Mouse (Mus musculus) MEL (cell line): ENCODE data around the gene Fance.

Source experiments
- CTCF ChIP-seq, 3 experiments: IDR thresholded peaks in 2 of 3; conservative IDR thresholded peaks in 1 of 3; 2 replicates each; pipeline ENCODE4 v1.5.1; 2011 to 2012; ENCODE audit warnings: low read length in 3 of 3, low read depth in 2 of 3, mild to moderate bottlenecking in 2 of 3, improper control_type of control experiment in 1 of 3, inconsistent platforms in 1 of 3, mixed read lengths in 1 of 3, moderate library complexity in 1 of 3; ENCODE audit not compliant: control insufficient read depth in 1 of 3, insufficient read depth in 1 of 3, poor library complexity in 1 of 3, severe bottlenecking in 1 of 3
- EP300 ChIP-seq, 2 experiments: IDR thresholded peaks; 2 replicates each; pipeline ENCODE4 v1.6.1; 2011; ENCODE audit warnings: improper control_type of control experiment in 2 of 2, low read length in 2 of 2, low read depth in 1 of 2, mild to moderate bottlenecking in 1 of 2
- GABPA ChIP-seq: IDR thresholded peaks from 2 replicates; pipeline ENCODE4 v1.6.1; 2012; ENCODE audit warnings: low read depth, mild to moderate bottlenecking, inconsistent platforms, low read length, improper control_type of control experiment, moderate library complexity
- GATA1 ChIP-seq: IDR thresholded peaks from 2 replicates; pipeline ENCODE4 v1.6.1; 2011; ENCODE audit warnings: low read depth, low read length, improper control_type of control experiment
- MAX ChIP-seq: IDR thresholded peaks from 2 replicates; pipeline ENCODE4 v1.6.1; 2011; ENCODE audit warnings: low read length, improper control_type of control experiment
- MXI1 ChIP-seq: IDR thresholded peaks from 2 replicates; pipeline ENCODE4 v1.6.1; 2011; ENCODE audit warnings: mild to moderate bottlenecking, low read depth, low read length, improper control_type of control experiment
- POLR2A ChIP-seq, 2 experiments: IDR thresholded peaks; 2 replicates each; pipeline ENCODE4 v1.6.1; 2011 to 2012; ENCODE audit warnings: low read length in 2 of 2, mild to moderate bottlenecking in 2 of 2, control low read depth in 1 of 2, improper control_type of control experiment in 1 of 2, low read depth in 1 of 2, moderate library complexity in 1 of 2; ENCODE audit not compliant: control insufficient read depth in 1 of 2, insufficient read depth in 1 of 2, poor library complexity in 1 of 2
- POLR2AphosphoS2 ChIP-seq: IDR thresholded peaks from 2 replicates; pipeline ENCODE4 v1.6.1; 2011; ENCODE audit warnings: low read length, improper control_type of control experiment
- RCOR1 ChIP-seq: IDR thresholded peaks from 2 replicates; pipeline ENCODE4 v1.6.1; 2012; ENCODE audit warnings: low read depth, mild to moderate bottlenecking, inconsistent platforms, low read length, improper control_type of control experiment
- UBTF ChIP-seq: IDR thresholded peaks from 2 replicates; pipeline ENCODE4 v1.6.1; 2012; ENCODE audit warnings: low read depth, mild to moderate bottlenecking, inconsistent platforms, low read length, improper control_type of control experiment, moderate library complexity, borderline replicate concordance; ENCODE audit not compliant: insufficient read depth
- ZC3H11A ChIP-seq: IDR thresholded peaks from 2 replicates; pipeline ENCODE4 v1.6.1; 2012; ENCODE audit warnings: low read depth, mild to moderate bottlenecking, inconsistent platforms, low read length, improper control_type of control experiment
- ZKSCAN1 ChIP-seq: IDR thresholded peaks from 2 replicates; pipeline ENCODE4 v1.6.1; 2012; ENCODE audit warnings: low read depth, mild to moderate bottlenecking, inconsistent platforms, low read length, improper control_type of control experiment, moderate library complexity
- ZMIZ1 ChIP-seq: IDR thresholded peaks from 2 replicates; pipeline ENCODE4 v1.6.1; 2012; ENCODE audit warnings: low read depth, mild to moderate bottlenecking, inconsistent platforms, low read length, improper control_type of control experiment, moderate library complexity

DNA sequence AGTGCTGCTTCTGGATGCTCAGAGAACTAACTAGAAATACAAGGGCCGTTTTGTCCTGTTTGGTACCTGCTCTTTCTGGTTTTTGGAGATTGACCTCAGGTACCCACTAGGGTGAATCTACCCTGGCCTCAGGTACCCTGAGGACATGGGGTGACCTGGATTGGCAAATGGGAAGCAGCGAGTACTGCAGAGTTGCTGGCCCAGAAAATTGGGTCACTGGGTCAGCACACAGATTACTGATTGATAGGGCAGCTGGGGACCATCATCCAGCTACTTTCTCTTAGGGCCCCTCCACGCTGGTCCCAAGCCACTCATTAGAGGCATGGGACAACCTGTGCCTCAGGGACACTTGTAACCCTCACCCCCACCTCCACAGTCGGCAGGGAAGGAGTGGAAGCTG lies 34.1 kb upstream of the Fance start:
- TF ChIP-seq POLR2A (IDR thresholded peaks at IDR 0.05; ENCODE audit: control insufficient read depth in 1 of 2, insufficient read depth in 1 of 2, low read depth in 1 of 2, low read length in 2 of 2, poor library complexity in 1 of 2): no peak
- TF ChIP-seq CTCF (IDR thresholded peaks at IDR 0.05 in 2 of 3, conservative IDR thresholded peaks at IDR 0.05 in 1 of 3; ENCODE audit: control insufficient read depth in 1 of 3, insufficient read depth in 1 of 3, low read depth in 2 of 3, low read length in 3 of 3, poor library complexity in 1 of 3, severe bottlenecking in 1 of 3): no peak
- no peak for TF ChIP-seq MXI1
- no peak for TF ChIP-seq EP300 (IDR thresholded peaks at IDR 0.05; ENCODE audit: low read depth in 1 of 2, low read length in 2 of 2)
- no peak for TF ChIP-seq GATA1
- no peak for TF ChIP-seq ZC3H11A
- no peak for TF ChIP-seq ZMIZ1
- TF ChIP-seq GABPA: no peak
- no peak for TF ChIP-seq RCOR1
- no peak for TF ChIP-seq POLR2AphosphoS2
- no peak for TF ChIP-seq MAX
- no peak for TF ChIP-seq UBTF
- no peak for TF ChIP-seq ZKSCAN1
